Mouse (Mus musculus) heart, postnatal 36 days (tissue): ENCODE data around the gene Dnah1. TPM values are rescaled to one million over a fixed set of nuclear protein-coding genes. Genes with fewer than 3 reads are reported as not detected.

Experiments used
- DNase-seq, 2 experiments: peaks; one replicate each; pipeline ENCODE4 v3.0.0; 2021 to 2022
- intact Hi-C: fragments of 180-260 bp; cut with DNase I; formaldehyde crosslinking; loops from one replicate; pipeline ENCODE4 v1.15.1; 2025
- total RNA-seq, 2 experiments: library from RNA; stranded (reverse); gene quantifications; 2 replicates each; pipeline ENCODE4 v1.2.3; 2021

The Dnah1 gene
- total RNA-seq, 2 experiments from 2014 or later, result 0.06 TPM; not detected in 1

DNA sequence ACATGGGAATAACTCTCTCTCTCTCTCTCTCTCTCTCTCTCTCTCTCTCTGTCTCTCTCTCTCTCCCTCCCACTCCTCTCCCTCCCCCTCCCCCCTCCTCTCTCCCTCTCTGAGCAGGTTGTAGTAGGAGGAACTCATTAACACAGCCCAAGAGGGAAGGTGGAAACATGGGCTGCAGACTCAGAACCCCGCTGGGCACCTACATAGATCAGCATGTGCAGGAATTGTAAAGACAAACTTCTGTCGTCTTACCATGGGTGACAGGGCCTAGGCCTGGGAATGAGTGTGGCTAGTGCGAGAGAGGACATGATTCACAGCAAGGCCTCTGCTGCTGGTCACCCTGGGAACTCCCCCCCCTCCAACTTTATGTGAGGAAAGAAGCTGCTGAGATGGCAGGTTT is 1.5 kb downstream of the Dnah1 start:
- no peak for DNase-seq
- intact Hi-C loops, result no loop called here

DNA sequence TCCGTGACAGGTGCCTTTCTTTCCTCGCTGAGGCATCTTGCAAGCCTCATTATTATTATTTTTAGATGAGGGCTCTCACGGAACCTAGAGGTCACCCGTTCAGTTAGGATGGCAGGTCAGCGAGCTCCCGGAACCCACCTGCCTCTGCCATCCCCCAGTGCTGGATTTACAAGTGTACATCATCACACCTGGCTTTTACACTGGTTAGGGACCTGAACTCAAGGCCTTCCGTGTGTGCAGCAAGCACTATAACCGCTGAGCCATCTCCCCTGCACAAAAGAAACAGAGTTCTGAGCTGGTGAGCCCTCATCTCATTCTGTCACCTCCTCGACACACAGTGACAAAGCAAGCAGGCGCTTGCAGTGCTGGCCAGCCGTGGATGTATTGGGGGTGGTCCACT is 2.5 kb downstream of the Dnah1 start:
- DNase-seq, result no peak
- intact Hi-C loops, result no loop called here

DNA sequence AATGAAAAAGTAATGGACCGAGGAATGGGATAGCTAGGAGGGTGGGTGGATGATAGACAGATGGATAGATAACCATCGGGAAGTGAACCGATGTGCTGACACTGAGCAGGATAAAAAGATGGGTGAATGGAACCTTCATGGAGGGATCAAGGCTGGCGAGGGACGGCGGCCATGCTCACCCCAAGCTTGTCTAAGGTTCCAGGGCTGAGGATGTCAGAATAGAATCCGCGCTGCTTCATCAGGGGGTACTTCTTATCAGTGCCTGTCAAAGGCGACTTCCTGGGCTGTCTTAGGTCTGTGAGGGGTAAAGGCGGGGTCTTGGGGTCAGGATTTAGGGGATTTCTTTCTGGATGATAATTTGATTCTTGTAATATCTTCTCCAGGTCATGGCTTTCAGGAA is 4.2 kb downstream of the Dnah1 start:
- intact Hi-C loops, result no loop called here
- no peak for DNase-seq

DNA sequence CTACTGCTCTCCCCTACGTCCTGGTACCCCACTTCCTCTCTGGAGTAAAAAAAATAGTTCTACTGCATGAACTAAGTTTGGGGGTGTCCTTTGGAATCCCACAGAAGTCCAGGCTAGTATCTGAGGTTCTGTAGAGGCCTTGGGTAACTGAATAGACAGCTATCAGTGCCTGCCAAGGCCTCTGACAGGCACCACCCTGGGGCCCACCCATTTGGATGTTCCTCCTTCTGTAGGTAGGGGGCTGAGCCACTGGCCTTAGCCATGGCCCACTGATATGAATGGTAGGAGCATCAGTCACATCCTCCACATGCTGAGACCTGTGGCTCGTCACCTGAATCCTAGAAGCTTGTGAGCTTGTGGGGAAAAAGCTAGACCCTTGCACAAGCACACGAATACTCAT is 5.9 kb downstream of the Dnah1 start:
- intact Hi-C loops, result no loop called here
- DNase-seq, result no peak

DNA sequence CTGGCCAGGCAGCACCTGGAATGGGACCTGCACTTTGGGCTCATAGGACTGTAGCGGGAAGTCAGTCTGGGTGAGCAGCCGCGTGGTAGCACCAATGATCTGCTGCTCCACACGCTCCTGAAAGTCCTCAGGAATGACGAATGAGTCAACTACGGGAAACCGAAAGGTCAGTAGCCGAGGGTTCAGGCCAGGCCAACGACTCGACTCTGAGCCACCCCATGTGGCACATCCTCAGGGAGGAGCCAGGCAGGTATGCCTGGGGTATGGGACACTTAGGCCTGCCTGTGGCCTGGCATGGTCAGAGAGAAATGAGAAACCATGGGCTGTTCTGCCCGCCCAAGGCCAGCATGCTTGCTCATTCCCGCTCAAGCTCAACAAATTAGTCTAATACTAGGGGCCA is 7.1 kb downstream of the Dnah1 start:
- no peak for DNase-seq
- intact Hi-C loops, result no loop called here

DNA sequence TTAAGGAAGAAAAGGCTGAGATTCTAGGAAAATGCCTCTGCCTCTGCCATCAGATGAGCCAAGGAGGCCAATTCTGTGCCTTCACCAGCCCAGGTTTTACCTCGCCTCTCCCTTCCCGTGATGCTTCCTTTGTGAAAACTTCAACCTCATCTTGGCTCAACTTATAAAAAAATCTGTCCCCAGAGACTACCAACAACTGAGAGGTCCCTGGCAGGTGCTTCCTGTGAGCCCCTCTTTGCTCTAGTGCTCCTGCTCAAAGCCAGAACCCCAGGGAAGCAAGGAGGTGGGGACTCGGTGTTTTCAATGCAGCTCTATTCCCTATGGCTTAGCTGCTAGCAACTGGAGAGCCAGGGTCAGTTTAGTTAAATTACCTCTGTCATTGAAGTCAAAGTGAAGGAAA is 10.5 kb downstream of the Dnah1 start:
- DNase-seq, result no peak
- intact Hi-C loops, result no loop called here

DNA sequence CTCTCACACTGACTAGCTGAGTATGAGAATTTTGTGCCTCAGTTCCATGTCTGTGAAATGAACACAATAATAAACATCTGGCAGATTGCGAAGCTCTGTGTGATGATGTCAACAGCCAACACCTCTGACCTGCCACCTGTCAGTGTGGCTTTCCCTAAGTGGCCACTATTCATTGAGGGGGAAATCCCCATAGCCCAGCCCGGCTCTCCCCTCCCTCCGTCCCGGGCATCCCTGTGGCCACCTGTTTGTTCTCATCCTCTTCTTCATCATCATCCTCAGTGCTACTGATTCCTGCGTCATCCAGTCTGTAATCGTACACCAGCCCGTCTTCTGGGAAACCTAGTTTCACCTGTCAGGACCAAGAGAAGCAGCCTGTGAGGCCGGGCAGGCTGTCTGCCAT is 38.0 kb downstream of the Dnah1 start:
- no peak for DNase-seq
- intact Hi-C loops, result no loop called here

DNA sequence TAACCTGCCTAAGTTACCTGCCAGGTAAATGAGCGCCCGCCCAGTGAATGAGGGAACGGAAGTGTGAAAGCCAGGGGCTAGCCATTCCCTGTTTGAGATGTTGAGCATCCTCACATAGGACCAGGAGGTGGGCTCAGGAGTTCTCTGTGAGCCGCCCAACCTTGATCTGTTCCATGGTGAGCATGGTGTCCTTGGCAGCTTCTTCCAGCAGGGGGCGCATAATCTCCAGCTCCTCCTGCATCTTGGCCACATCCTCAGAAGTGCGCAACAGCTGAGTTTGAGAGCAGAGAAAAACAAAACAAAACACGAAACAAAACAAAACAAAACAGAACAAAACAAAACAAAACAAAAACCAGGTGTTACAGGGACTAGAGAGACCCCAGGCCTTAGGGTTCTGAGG is 51.5 kb downstream of the Dnah1 start:
- intact Hi-C loops, result loop anchor here (1.0 kb wide), 2 partner anchors 55 to 200 kb away; no protein-coding TSS in a partner anchor
- DNase-seq, result peak; percentile 76 to 84

DNA sequence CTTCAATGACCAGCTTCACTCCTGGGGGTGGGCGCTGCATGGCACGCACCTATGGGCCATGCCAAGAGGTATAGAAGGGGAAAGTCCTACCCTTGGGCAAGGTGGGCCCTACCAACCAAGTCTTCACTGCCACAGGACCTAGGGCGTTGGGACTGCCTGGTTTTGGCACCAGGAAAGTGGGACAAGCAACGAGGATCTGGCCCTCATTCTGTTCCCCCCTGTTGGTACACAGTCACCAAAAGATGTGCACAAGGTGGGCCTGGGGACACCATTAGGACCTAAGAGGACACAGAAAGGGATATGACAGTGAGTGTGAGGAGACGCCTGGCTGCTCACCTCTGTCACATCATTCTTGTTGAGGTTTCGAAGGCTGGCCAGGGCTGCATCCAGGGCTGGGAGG is 52.6 kb downstream of the Dnah1 start:
- no peak for DNase-seq
- intact Hi-C loops, result no loop called here

DNA sequence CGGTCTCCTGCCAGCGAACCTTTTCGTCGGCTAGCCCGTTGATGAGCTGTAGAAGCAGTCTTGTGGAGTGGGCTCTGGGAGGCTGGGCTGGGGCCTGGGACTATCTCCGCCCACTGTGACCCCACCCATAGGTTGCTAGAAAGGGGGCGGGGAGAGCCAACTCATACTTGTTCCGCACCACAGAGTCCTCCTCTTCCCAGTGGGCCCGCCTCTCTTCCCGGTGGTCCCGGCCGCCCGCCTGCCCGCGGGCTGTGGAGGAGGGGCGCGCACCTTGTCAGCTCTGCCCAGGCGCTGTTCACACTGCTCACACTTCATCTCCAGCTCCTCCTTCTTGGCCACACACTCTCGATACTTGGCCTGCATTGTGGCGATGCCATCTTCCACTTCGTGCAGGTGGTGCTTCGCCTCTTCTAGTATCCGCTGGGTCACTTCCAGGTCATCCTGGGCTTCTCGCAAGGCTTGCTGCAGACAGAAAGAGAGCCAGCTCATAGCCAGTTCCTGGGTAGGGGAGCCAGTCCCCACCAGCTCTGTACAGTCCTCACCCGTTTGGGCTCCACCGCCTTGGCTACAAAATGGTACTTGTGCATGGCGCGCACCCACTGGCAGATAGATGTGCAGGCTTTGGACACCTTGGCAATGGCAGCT is 54.1 kb downstream of the Dnah1 start:
- no peak for DNase-seq
- intact Hi-C loops, result no loop called here

DNA sequence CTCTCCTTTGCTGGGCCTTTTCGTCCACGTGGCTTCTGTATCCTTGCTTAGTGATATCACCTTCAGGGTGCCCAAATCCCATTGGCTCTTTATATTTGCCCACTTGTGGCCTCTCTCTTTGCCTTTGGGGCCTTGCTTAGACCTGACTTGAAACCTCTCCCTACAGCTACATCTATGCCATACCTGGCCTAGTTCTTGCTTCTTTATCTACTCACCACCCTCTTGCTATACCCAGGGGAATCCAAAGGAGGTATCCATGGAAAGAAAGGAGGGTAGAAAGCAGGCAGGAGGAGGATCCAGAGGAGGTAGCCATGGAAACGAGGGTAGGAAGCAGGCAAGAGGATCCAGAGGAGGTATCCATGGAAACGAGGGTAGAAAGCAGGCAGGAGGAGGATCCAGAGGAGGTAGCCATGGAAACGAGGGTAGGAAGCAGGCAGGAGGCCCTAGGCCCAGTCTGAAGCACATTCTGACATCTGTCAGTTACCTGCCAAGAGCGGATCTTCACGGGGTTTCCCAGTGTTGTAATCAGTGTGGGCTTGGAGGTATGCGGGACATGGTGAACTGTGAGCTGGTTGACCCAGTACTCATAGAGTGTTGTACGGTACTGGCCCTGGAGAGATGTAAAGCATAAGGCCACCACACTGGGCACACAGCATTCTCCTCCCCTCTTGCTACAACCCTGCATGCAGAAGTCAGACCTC is 55.2 kb downstream of the Dnah1 start:
- intact Hi-C loops, result no loop called here

DNA sequence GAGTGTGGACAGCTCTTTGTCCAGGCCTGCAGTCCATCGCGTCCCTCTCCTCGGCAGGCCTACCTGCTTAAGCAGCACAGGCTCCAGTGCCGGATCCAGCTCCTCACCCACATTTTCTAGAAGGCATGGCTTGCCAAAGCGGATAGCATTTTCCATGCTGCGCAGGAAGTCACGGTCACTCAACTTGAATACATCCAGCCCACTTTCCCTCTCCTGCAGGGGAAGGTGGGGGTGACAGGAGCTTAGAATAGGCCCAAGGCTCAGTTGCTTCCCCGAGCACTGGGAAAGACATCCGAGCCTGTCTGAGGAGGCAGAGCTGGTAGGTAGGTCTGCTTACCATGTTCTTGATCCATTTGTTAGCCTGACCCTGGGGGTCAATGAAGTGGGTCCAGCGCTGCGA is 56.0 kb downstream of the Dnah1 start:
- intact Hi-C loops, result no loop called here
- no peak for DNase-seq

More for the DNA sequence above, 55.2 kb downstream of the Dnah1 start:
- DNase-seq, result no peak

DNA sequence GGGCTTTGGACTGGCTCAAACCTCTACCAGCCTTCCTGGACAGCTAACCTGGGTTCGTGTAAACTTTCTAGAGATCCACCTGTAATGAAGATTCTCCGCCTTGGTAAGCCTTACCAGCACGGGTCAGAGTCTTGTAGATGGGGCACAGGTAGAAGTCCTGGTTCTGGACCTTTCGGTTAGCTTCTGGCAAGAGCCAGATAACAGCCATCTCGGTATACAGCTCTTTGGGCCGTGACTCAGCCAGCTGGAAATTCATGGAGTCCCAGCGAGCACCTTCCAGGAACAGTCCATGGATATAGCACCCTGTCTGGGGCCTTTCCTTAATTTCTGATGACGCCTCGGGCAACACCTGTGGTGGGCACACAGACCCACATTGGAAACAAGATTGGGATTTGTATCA is 62.8 kb downstream of the Dnah1 start:
- no peak for DNase-seq
- intact Hi-C loops, result no loop called here

DNA sequence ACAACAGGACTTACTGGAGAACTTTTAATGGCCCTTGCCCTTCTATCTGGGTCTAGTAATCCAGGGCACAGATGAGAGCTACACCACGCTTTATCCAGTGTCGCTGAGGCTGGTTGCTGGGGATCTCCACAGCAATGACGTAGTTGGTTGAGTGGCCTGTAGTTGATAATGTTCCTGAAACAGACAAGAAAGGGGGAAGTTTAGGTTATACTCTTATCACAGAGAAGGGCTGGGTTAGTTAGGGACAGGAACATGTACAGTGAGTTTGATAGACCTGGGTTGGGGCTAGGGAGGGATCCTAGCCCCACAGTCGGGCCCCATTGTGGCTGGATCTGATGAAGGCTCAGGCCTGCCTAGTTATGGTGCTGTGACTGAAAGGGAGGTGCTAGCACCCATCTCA is 63.3 kb downstream of the Dnah1 start:
- intact Hi-C loops, result no loop called here

DNA sequence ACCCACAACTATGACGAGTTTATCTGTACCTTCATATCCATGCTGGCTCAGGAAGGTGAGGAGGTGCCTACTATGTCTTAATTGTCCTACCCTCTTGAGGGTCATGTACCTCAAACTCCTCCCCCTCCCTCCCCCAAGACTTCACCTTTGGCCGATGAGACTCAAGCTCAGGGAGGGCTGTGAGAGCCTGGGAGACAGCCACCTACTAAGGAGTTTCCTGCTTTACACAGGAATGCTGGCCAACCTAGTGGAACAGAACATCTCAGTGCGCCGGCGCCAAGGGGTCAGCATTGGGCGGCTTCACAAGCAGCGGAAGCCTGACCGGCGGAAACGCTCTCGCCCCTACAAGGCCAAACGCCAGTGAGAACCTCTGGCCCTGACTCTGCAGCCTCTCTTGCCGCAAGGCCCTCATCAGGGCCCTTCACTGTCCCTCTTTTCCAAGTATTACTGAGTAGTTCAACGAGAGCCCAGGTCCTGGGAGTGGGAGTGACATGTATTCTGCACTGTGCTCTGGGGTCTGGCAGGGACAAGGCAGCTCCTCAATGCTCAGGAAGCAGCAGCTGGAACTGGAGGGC is 65.1 kb downstream of the Dnah1 start:
- intact Hi-C loops, result loop anchor here (10.0 kb wide), 2 partner anchors 566 to 826 kb away; partner anchors contain the start of genes Dph3 and Oxnad1
- DNase-seq, result no peak

More for the DNA sequence above, 63.3 kb downstream of the Dnah1 start:
- no peak for DNase-seq

DNA sequence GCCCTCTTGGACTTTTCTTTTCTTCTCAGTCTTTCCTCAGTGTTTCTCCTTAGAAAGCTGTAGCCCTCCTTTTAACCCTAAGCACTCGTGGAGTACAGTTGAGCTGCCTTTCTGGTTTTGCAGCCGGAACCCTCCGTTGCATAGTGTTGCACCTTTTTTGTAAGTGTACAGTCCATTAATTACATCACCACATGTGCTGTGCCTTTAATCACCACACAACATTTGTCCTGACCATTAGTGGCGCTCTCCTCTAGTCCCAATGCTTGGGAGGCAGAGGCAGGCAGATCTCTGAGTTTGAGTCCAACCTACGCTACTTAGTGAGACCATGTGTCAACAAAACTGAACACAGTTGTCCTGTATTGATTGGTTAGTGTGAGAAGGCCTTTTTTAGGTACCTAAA is 71.6 kb downstream of the Dnah1 start:
- intact Hi-C loops, result loop anchor here (10.0 kb wide), 2 partner anchors 573 to 833 kb away; partner anchors contain the start of genes Dph3 and Oxnad1
- DNase-seq, result no peak

DNA sequence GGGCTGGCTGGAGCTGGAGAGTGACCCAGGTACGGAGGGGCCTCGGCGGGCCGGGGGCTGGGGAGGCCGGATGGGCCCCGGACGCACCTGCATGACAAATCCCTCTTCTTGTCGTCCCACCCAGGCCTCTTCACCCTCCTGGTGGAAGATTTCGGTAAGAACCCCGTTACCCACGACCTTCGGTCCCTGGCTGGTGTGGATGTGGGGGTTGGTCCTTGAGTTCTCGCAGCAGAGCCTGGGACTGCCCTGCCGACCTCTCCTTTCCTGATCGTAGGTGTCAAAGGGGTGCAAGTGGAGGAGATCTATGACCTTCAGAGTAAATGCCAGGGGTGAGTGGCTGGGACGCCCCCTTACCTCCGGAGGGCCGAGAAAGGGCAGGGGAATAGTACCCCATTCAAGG is 72.1 kb downstream of the Dnah1 start:
- intact Hi-C loops, result loop anchor here (2.0 to 10.0 kb wide), 4 partner anchors 43 to 833 kb away; partner anchors contain the start of genes Capn7, Dph3, Oxnad1 and Tnnc1
- no peak for DNase-seq

DNA sequence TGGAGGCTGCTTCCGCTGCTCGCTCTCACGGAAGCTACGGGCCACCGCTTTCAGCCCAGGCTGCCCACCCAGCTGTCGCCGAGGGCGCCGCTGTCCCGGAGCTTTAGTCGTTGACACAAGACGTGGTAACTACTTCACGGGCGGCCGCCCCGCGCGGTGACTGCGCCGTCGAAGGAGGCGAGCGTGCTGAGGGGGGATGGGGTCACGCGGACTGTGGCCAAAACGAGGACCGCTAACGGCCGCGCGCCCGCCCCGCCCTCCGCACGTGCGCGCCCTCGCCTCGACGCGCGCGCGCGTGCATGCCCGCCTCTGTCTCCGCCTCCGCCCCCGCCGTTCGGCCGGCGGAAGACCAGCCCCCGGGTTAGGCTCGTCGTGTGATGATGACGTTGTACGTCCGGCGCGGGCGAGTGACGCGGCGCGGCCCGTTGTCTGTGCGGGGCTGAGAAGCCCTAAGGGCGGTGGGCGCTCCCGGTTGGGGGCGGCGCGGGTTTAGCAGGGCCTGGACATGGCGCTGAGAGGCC is 72.6 kb downstream of the Dnah1 start, which contains the start of the genes Phf7 and Bap1:
Gene Phf7 (minus strand): TSS at position 234 of the 521 bp plus-strand sequence.
Gene Bap1 (plus strand): TSS at position 367 of the 521 bp plus-strand sequence.
- intact Hi-C loops, result loop anchor here (2.0 to 10.0 kb wide), 4 partner anchors 42 to 834 kb away; partner anchors contain the start of genes Capn7, Dph3, Oxnad1 and Tnnc1
- DNase-seq, result peak; percentile 97 to 98

DNA sequence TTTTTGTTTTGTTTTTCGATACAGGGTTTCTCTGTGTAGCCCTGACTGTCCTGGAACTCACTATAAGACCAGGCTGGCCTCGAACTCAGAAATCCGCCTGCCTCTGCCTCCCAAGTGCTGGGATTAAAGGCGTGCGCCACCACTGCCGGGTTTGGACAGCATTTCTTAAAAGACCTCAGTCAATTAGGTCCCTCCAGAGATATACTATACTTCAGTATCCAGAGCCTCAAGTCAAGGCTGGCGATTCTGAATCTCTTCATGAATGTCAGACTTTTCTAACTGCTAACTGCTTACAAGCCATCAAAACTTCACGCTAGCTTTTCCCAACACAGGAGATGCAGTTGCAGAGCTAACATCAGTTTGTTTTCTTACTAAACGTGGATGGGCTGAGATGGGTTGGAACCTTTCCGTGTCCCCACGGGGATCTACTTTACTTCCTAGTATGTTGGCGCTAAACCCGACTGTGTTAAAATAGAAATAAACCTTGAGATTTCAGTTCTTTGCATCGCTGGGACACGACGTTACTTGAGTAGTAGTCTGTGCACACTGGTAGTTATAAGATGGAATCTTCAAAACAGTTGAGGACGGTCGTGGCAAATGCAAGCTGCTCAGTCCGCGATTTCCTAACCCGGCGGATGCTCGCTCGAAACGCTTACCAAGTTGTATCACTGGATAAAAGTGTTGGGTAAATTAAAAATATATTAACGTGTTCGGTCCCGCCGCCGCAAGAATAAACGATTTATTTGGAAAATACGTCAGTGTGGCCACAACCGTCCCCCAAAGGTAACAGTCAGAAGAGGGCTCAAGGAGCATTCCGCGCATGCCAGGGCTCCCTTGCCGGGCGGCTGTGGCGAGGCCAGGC is 73.2 kb downstream of the Dnah1 start:
- DNase-seq, result no peak
- intact Hi-C loops, result loop anchor here (2.0 to 10.0 kb wide), 4 partner anchors 42 to 834 kb away; partner anchors contain the start of genes Capn7, Dph3, Oxnad1 and Tnnc1

DNA sequence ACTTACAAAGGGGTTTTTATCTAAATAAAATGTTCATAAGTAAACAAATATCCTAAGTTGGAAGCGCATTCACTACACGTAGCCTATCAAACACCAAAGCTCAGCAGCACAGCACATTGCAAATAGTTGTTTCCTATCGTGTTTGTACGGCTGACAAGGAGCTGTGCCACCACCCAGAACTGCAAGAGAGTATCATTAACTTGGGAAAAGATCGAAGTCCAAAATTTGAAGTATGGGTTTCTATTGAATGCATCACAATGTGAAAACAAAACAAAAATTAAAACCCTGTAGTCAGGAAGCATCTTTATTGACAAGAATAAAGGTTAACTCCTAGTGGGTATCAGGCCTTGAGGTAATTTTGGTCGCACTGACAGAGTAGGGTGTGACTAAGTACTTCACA is 75.3 kb downstream of the Dnah1 start:
- intact Hi-C loops, result loop anchor here (2.0 kb wide), 1 partner anchor 14 kb away; no protein-coding TSS in a partner anchor
- no peak for DNase-seq
